Mouse (Mus musculus) stomach, embryonic 16.5 days (tissue): ENCODE results near the gene Tbx21. TPM values are rescaled to one million over a fixed set of nuclear protein-coding genes. Genes with fewer than 3 reads are reported as not detected.

Experiments
- ATAC-seq: fragments of 200-750 bp; cut with Nextera tagmentation; 2 replicates; pipeline ENCODE4 v1.8.0; 2017; ENCODE audit warnings: moderate number of reproducible peaks, moderate TSS enrichment; ENCODE audit not compliant: insufficient read depth, low FRiP score
- H3K27ac ChIP-seq: fragments of 300-500 bp; sonication (generic); 2 replicates; pipeline ENCODE4 v1.5.1; 2014; ENCODE audit warnings: low read length
- H3K27me3 ChIP-seq: fragments of 300-500 bp; sonication (generic); 2 replicates; pipeline ENCODE4 v1.6.1; 2014; ENCODE audit warnings: low read length, control low read depth, mixed read lengths; ENCODE audit not compliant: control insufficient read depth, insufficient read depth
- H3K36me3 ChIP-seq: fragments of 300-500 bp; sonication (generic); 2 replicates; pipeline ENCODE4 v1.6.1; 2014; ENCODE audit warnings: low read length; ENCODE audit not compliant: control insufficient read depth, insufficient read depth
- H3K4me1 ChIP-seq: fragments of 300-500 bp; sonication (generic); 2 replicates; pipeline ENCODE4 v1.6.1; 2014; ENCODE audit warnings: low read length, control low read depth, mixed read lengths; ENCODE audit not compliant: control insufficient read depth, insufficient read depth
- H3K4me2 ChIP-seq: fragments of 300-500 bp; sonication (generic); 2 replicates; pipeline ENCODE4 v1.6.1; 2014; ENCODE audit warnings: low read depth, low read length, mixed read lengths
- H3K4me3 ChIP-seq: fragments of 300-500 bp; sonication (generic); replicated peaks from 2 replicates; pipeline ENCODE4 v1.5.1; 2014; ENCODE audit warnings: mild to moderate bottlenecking, low read length
- H3K9ac ChIP-seq: fragments of 300-500 bp; sonication (generic); 2 replicates; pipeline ENCODE4 v1.6.1; 2014; ENCODE audit warnings: low read length
- H3K9me3 ChIP-seq: fragments of 300-500 bp; sonication (generic); replicated peaks from 2 replicates; pipeline ENCODE4 v1.6.1; 2016; ENCODE audit warnings: low read length, control low read depth; ENCODE audit not compliant: control insufficient read depth
- WGBS: fragments of 180-500 bp; shearing (Covaris S2); extraction: QIAGEN DNeasy Blood & Tissue Kit; methylation state at CpG from one replicate; pipeline ENCODE4 v1.1.7; 2014; 5-methylcytosine and 5-hydroxymethylcytosine counted together
- polyA plus RNA-seq: library from polyadenylated mRNA; unstranded; fragments of >200 nt; fragmentation: Nextera tagmentation; extraction: Ambion mirVana; gene quantifications from 2 replicates; pipeline ENCODE4 v1.2.1, GENCODE M21; 2015

Gene Tbx21
- polyA plus RNA-seq, 1 experiment from 2014 or later: 0.13 TPM

- peak overlapping the region; percentile 66 for H3K9ac ChIP-seq
- H3K4me2 ChIP-seq: peak overlapping the region; percentile 63
- ATAC-seq: peak; percentile 83; the same call in 1 of the 2 replicates
- no peak overlapping the region for H3K27ac ChIP-seq
- H3K4me3 ChIP-seq: peak overlapping the region; percentile 48
- WGBS: 3% methylated on average over 32 of the region's 32 CpGs
- H3K27me3 ChIP-seq: 0 out of 2 replicates have a peak, but pooled peaks cover 4% of the 10 kb centered on the region
- no peaks in the 10 kb centered on the region for H3K36me3 ChIP-seq
- H3K9me3 ChIP-seq: no peaks in the 10 kb centered on the region
- H3K4me1 ChIP-seq: peaks cover 6% of the 10 kb centered on the region; the same call in 1 of the 2 replicates
Observed at GRCm38 (mm10) chr11:97126645-97127468, 11.7 kb upstream of the Tbx21 start.

- no peak for ATAC-seq
- WGBS: 55% methylated on average over 10 of the region's 10 CpGs
- no peaks in the 10 kb centered on the region for H3K9me3 ChIP-seq
- H3K4me3 ChIP-seq: no peak overlapping the region
- H3K27me3 ChIP-seq: no peaks in the 10 kb centered on the region
- H3K9ac ChIP-seq: no peak overlapping the region
- H3K27ac ChIP-seq: no peak overlapping the region
- no peaks in the 10 kb centered on the region for H3K36me3 ChIP-seq
- H3K4me2 ChIP-seq: no peak overlapping the region
- H3K4me1 ChIP-seq: peaks cover 6% of the 10 kb centered on the region; the same call in 1 of the 2 replicates
Observed at GRCm38 (mm10) chr11:97124266-97125036, 9.3 kb upstream of the Tbx21 start.

- Histone ChIP-seq H3K27ac (no peak overlapping the region), H3K4me1 (peaks cover 6% of the 10 kb centered on the region; the same call in 1 of the 2 replicates), H3K4me3 (no peak overlapping the region), H3K9ac (no peak overlapping the region), H3K4me2 (no peak overlapping the region), H3K9me3 (no peaks in the 10 kb centered on the region), H3K36me3 (no peaks in the 10 kb centered on the region), H3K27me3 (peaks cover 7% of the 10 kb centered on the region)
- WGBS: 12% methylated on average over 11 of the region's 11 CpGs
- no peak for ATAC-seq
Observed at GRCm38 (mm10) chr11:97123282-97123890, 8.3 kb upstream of the Tbx21 start.

- 61% methylated on average over 3 of the region's 3 CpGs for whole genome bisulfite sequencing
- no peak for ATAC-seq
- no peak overlapping the region for H3K4me3 ChIP-seq
- H3K9me3 ChIP-seq: no peaks in the 10 kb centered on the region
- H3K4me2 ChIP-seq: no peak overlapping the region
- 0 out of 2 replicates have a peak, but pooled peaks cover 2% of the 10 kb centered on the region for H3K4me1 ChIP-seq
- no peak overlapping the region for H3K27ac ChIP-seq
- H3K9ac ChIP-seq: no peak overlapping the region; the same call in 1 of the 2 replicates
- H3K27me3 ChIP-seq: peaks cover 31% of the 10 kb centered on the region
- no peaks in the 10 kb centered on the region for H3K36me3 ChIP-seq
Observed at GRCm38 (mm10) chr11:97120641-97121040, 5.5 kb upstream of the Tbx21 start.

GRCm38 (mm10) chr11:97120221-97120620 lies 5.1 kb upstream of the Tbx21 start:
- Histone ChIP-seq H3K36me3 (no peaks in the 10 kb centered on the region), H3K27me3 (peaks cover 36% of the 10 kb centered on the region), H3K4me1 (peaks cover 6% of the 10 kb centered on the region; the same call in 1 of the 2 replicates), H3K27ac (no peak overlapping the region), H3K9ac (no peak overlapping the region), H3K9me3 (no peaks in the 10 kb centered on the region), H3K4me3 (no peak overlapping the region), H3K4me2 (no peak overlapping the region)
- 44% methylated on average over 10 of the region's 10 CpGs for WGBS
- ATAC-seq: no peak

- Histone ChIP-seq H3K27me3 (peaks cover 63% of the 10 kb centered on the region), H3K9me3 (no peaks in the 10 kb centered on the region), H3K27ac (no peak overlapping the region), H3K36me3 (no peaks in the 10 kb centered on the region), H3K4me2 (peak overlapping the region; percentile 60), H3K9ac (no peak overlapping the region), H3K4me3 (no peak overlapping the region), H3K4me1 (peaks cover 18% of the 10 kb centered on the region)
- no peak for ATAC-seq
- WGBS: 7% methylated on average over 11 of the region's 11 CpGs
Observed at GRCm38 (mm10) chr11:97115797-97116196, 666 bp upstream of the Tbx21 start.

GRCm38 (mm10) chr11:97112519-97113125 lies 2.5 kb downstream of the Tbx21 start:
- no peaks in the 10 kb centered on the region for H3K9me3 ChIP-seq
- H3K27ac ChIP-seq: no peak overlapping the region
- peaks cover 18% of the 10 kb centered on the region for H3K4me1 ChIP-seq
- peaks cover 48% of the 10 kb centered on the region for H3K27me3 ChIP-seq
- no peak overlapping the region for H3K9ac ChIP-seq
- H3K4me2 ChIP-seq: no peak overlapping the region
- WGBS: 86% methylated on average over 9 of the region's 9 CpGs
- H3K4me3 ChIP-seq: no peak overlapping the region
- no peak for ATAC-seq
- H3K36me3 ChIP-seq: no peaks in the 10 kb centered on the region

GRCm38 (mm10) chr11:97108976-97109375 lies 6.2 kb downstream of the Tbx21 start:
- 0 out of 2 replicates have a peak, but pooled peaks cover under 1% of the 10 kb centered on the region for H3K4me1 ChIP-seq
- H3K27me3 ChIP-seq: peaks cover 15% of the 10 kb centered on the region
- 80% methylated on average over 16 of the region's 16 CpGs for WGBS
- no peak overlapping the region for H3K4me2 ChIP-seq
- no peaks in the 10 kb centered on the region for H3K9me3 ChIP-seq
- ATAC-seq: no peak
- no peak overlapping the region for H3K27ac ChIP-seq
- H3K4me3 ChIP-seq: no peak overlapping the region
- H3K9ac ChIP-seq: no peak overlapping the region
- no peaks in the 10 kb centered on the region for H3K36me3 ChIP-seq
